Mouse (Mus musculus): ENCODE data around the gene Cplane1. TPM values are rescaled to one million over a fixed set of nuclear protein-coding genes. Genes with fewer than 3 reads are reported as not detected.

Gene Cplane1
- total RNA-seq (2023): 28.4 TPM

GRCm38 (mm10) chr15:8168591-8169265 is at the start of gene Cplane1:
Gene Cplane1, plus strand, starts transcription at chr15:8169106.

Other genes starting within 250 kb of the Cplane1 start
- gene Wdr70, start 69.9 kb upstream of the Cplane1 start, total RNA-seq (2023): 47.0 TPM
- 35.8 TPM for gene Nup155, start 59.8 kb upstream of the Cplane1 start, total RNA-seq (2023)